Mouse (Mus musculus) MEL (cell line): ENCODE data around the gene Cplx2. TPM values are rescaled to one million over a fixed set of nuclear protein-coding genes. Genes with fewer than 3 reads are reported as not detected.

ENCODE experiments used
- DNase-seq: peaks from one replicate; pipeline ENCODE4 v3.0.0; 2011; ENCODE audit warnings: low read depth, low spot score
- H3K27ac ChIP-seq: 2 replicates; pipeline ENCODE4 v1.5.1; 2012; ENCODE audit warnings: low read depth, mild to moderate bottlenecking, control low read depth, low read length, moderate library complexity; ENCODE audit not compliant: control insufficient read depth
- H3K27me3 ChIP-seq, 2 experiments: fragments of 150-350 bp in 1 of 2; sonication (generic) in 1 of 2; 2 replicates each; pipeline ENCODE4 v1.6.1; 2012; ENCODE audit warnings: low read length in 2 of 2, mild to moderate bottlenecking in 2 of 2, improper control_type of control experiment in 1 of 2, moderate library complexity in 1 of 2; ENCODE audit not compliant: insufficient read depth in 2 of 2, control insufficient read depth in 1 of 2
- H3K36me3 ChIP-seq, 2 experiments: 2 replicates each; pipeline ENCODE4 v1.6.1; 2012 to 2014; ENCODE audit warnings: low read length in 2 of 2, improper control_type of control experiment in 1 of 2, inconsistent platforms in 1 of 2, mild to moderate bottlenecking in 1 of 2; ENCODE audit not compliant: insufficient read depth in 2 of 2, control insufficient read depth in 1 of 2
- H3K4me1 ChIP-seq, 2 experiments: fragments of 150-350 bp in 1 of 2; sonication (generic) in 1 of 2; 2 replicates each; pipeline ENCODE4 v1.6.1; 2012; ENCODE audit warnings: low read length in 2 of 2, improper control_type of control experiment in 1 of 2, mild to moderate bottlenecking in 1 of 2; ENCODE audit not compliant: insufficient read depth in 2 of 2, control insufficient read depth in 1 of 2
- H3K4me3 ChIP-seq, 2 experiments: fragments of 150-350 bp in 1 of 2; sonication (generic) in 1 of 2; 2 replicates each; pipeline ENCODE4 v1.5.1; 2012; ENCODE audit warnings: low read depth in 2 of 2, low read length in 2 of 2, mild to moderate bottlenecking in 2 of 2, moderate library complexity in 2 of 2, control low read depth in 1 of 2, improper control_type of control experiment in 1 of 2; ENCODE audit not compliant: control insufficient read depth in 1 of 2, insufficient read depth in 1 of 2
- H3K79me2 ChIP-seq: 2 replicates; pipeline ENCODE4 v1.6.1; 2012; ENCODE audit warnings: mild to moderate bottlenecking, low read length, moderate library complexity; ENCODE audit not compliant: control insufficient read depth, poor library complexity, insufficient read depth
- H3K9ac ChIP-seq: 2 replicates; pipeline ENCODE4 v1.6.1; 2012; ENCODE audit warnings: low read depth, mild to moderate bottlenecking, control low read depth, low read length, moderate library complexity; ENCODE audit not compliant: control insufficient read depth, poor library complexity, severe bottlenecking
- H3K9me3 ChIP-seq: fragments of 150-350 bp; sonication (generic); replicated peaks from 2 replicates; pipeline ENCODE4 v1.6.1; 2012; ENCODE audit warnings: mild to moderate bottlenecking, low read length, improper control_type of control experiment, moderate library complexity; ENCODE audit not compliant: insufficient read depth
- BHLHE40 ChIP-seq: IDR thresholded peaks from 2 replicates; pipeline ENCODE4 v1.6.1; 2012; ENCODE audit warnings: low read depth, mild to moderate bottlenecking, inconsistent platforms, low read length, improper control_type of control experiment, borderline replicate concordance
- CHD2 ChIP-seq: IDR thresholded peaks from 2 replicates; pipeline ENCODE4 v1.6.1; 2011; ENCODE audit warnings: low read length, improper control_type of control experiment
- E2F4 ChIP-seq: IDR thresholded peaks from 2 replicates; pipeline ENCODE4 v1.6.1; 2011; ENCODE audit warnings: low read depth, low read length, improper control_type of control experiment, borderline replicate concordance
- ELF1 ChIP-seq: IDR thresholded peaks from 2 replicates; pipeline ENCODE4 v1.6.1; 2014; ENCODE audit warnings: low read depth, mild to moderate bottlenecking, inconsistent platforms, low read length, improper control_type of control experiment, moderate library complexity
- EP300 ChIP-seq, 2 experiments: IDR thresholded peaks; 2 replicates each; pipeline ENCODE4 v1.6.1; 2011; ENCODE audit warnings: improper control_type of control experiment in 2 of 2, low read length in 2 of 2, low read depth in 1 of 2, mild to moderate bottlenecking in 1 of 2
- ETS1 ChIP-seq: IDR thresholded peaks from 2 replicates; pipeline ENCODE4 v1.6.1; 2012; ENCODE audit warnings: low read depth, mild to moderate bottlenecking, inconsistent platforms, low read length, improper control_type of control experiment, moderate library complexity
- KAT2A ChIP-seq: conservative IDR thresholded peaks from 2 replicates; pipeline ENCODE4 v1.6.1; 2012; ENCODE audit warnings: low read depth, low read length, improper control_type of control experiment, inconsistent platforms
- MAZ ChIP-seq: IDR thresholded peaks from 2 replicates; pipeline ENCODE4 v1.6.1; 2012; ENCODE audit warnings: low read depth, mild to moderate bottlenecking, inconsistent platforms, low read length, improper control_type of control experiment
- MEF2A ChIP-seq: IDR thresholded peaks from 2 replicates; pipeline ENCODE4 v1.6.1; 2014; ENCODE audit warnings: low read depth, mild to moderate bottlenecking, inconsistent platforms, low read length, improper control_type of control experiment; ENCODE audit not compliant: poor library complexity, insufficient replicate concordance, severe bottlenecking; ENCODE audit errors: extremely low read depth
- MXI1 ChIP-seq: IDR thresholded peaks from 2 replicates; pipeline ENCODE4 v1.6.1; 2011; ENCODE audit warnings: mild to moderate bottlenecking, low read depth, low read length, improper control_type of control experiment
- MYC ChIP-seq: IDR thresholded peaks from 2 replicates; pipeline ENCODE4 v1.6.1; 2011; ENCODE audit warnings: low read depth, mild to moderate bottlenecking, low read length, improper control_type of control experiment, moderate library complexity
- NRF1 ChIP-seq: IDR thresholded peaks from 2 replicates; pipeline ENCODE4 v1.6.1; 2014; ENCODE audit warnings: low read depth, mild to moderate bottlenecking, inconsistent platforms, low read length, improper control_type of control experiment, moderate library complexity; ENCODE audit not compliant: poor library complexity, insufficient read depth, severe bottlenecking
- POLR2A ChIP-seq, 2 experiments: IDR thresholded peaks; 2 replicates each; pipeline ENCODE4 v1.6.1; 2011 to 2012; ENCODE audit warnings: low read length in 2 of 2, mild to moderate bottlenecking in 2 of 2, control low read depth in 1 of 2, improper control_type of control experiment in 1 of 2, low read depth in 1 of 2, moderate library complexity in 1 of 2; ENCODE audit not compliant: control insufficient read depth in 1 of 2, insufficient read depth in 1 of 2, poor library complexity in 1 of 2
- POLR2AphosphoS2 ChIP-seq: IDR thresholded peaks from 2 replicates; pipeline ENCODE4 v1.6.1; 2011; ENCODE audit warnings: low read length, improper control_type of control experiment
- RAD21 ChIP-seq: IDR thresholded peaks from 2 replicates; pipeline ENCODE4 v1.6.1; 2011; ENCODE audit warnings: mild to moderate bottlenecking, low read depth, low read length, improper control_type of control experiment
- RCOR1 ChIP-seq: IDR thresholded peaks from 2 replicates; pipeline ENCODE4 v1.6.1; 2012; ENCODE audit warnings: low read depth, mild to moderate bottlenecking, inconsistent platforms, low read length, improper control_type of control experiment
- TAL1 ChIP-seq: IDR thresholded peaks from 2 replicates; pipeline ENCODE4 v1.6.1; 2012; ENCODE audit warnings: mild to moderate bottlenecking, inconsistent platforms, low read length, moderate library complexity, mixed read lengths
- TCF12 ChIP-seq: IDR thresholded peaks from 2 replicates; pipeline ENCODE4 v1.6.1; 2014; ENCODE audit warnings: low read depth, mild to moderate bottlenecking, inconsistent platforms, low read length, improper control_type of control experiment, moderate library complexity
- USF1 ChIP-seq: IDR thresholded peaks from 2 replicates; pipeline ENCODE4 v1.6.1; 2014; ENCODE audit warnings: low read depth, mild to moderate bottlenecking, inconsistent platforms, low read length, improper control_type of control experiment, moderate library complexity
- USF2 ChIP-seq, 2 experiments: IDR thresholded peaks; 2 replicates each; pipeline ENCODE4 v1.6.1; 2011 to 2012; ENCODE audit warnings: improper control_type of control experiment in 2 of 2, low read length in 2 of 2, borderline replicate concordance in 1 of 2, inconsistent platforms in 1 of 2, low read depth in 1 of 2, mild to moderate bottlenecking in 1 of 2; ENCODE audit not compliant: insufficient read depth in 1 of 2
- ZC3H11A ChIP-seq: IDR thresholded peaks from 2 replicates; pipeline ENCODE4 v1.6.1; 2012; ENCODE audit warnings: low read depth, mild to moderate bottlenecking, inconsistent platforms, low read length, improper control_type of control experiment
- ZKSCAN1 ChIP-seq: IDR thresholded peaks from 2 replicates; pipeline ENCODE4 v1.6.1; 2012; ENCODE audit warnings: low read depth, mild to moderate bottlenecking, inconsistent platforms, low read length, improper control_type of control experiment, moderate library complexity
- ZMIZ1 ChIP-seq: IDR thresholded peaks from 2 replicates; pipeline ENCODE4 v1.6.1; 2012; ENCODE audit warnings: low read depth, mild to moderate bottlenecking, inconsistent platforms, low read length, improper control_type of control experiment, moderate library complexity
- polyA plus RNA-seq, 2 experiments: library from polyadenylated mRNA; stranded (reverse) in 1 of 2; unstranded in 1 of 2; fragments of >175 nt in 1 of 2; fragments of >200 nt in 1 of 2; gene quantifications; 2 replicates each; pipeline versions ENCODE4 v1.2.1 to v1.2.4; 2012; ENCODE audit warnings: low replicate concordance in 2 of 2, low read depth in 1 of 2; ENCODE audit not compliant: insufficient read length in 2 of 2, insufficient read depth in 1 of 2, missing spikeins in 1 of 2
- total RNA-seq: library from RNA; depleted of rRNA; stranded (reverse); fragments of 300-350 nt; gene quantifications from 2 replicates; pipeline ENCODE4 v1.2.3, GENCODE M21; 2012

Gene Cplx2
- total and polyA plus RNA-seq, 3 experiments = 1.8 to 4.7 TPM; not detected in 1

- no peaks in the 10 kb centered on the region for H3K9me3 ChIP-seq
- H3K27ac ChIP-seq = no peak overlapping the region
- DNase-seq = no peak
- H3K79me2 ChIP-seq = no peaks in the 10 kb centered on the region
- no peak overlapping the region for H3K9ac ChIP-seq
- no peak for TF ChIP-seq TCF12
- TF ChIP-seq RCOR1 = no peak
- no peak for TF ChIP-seq ZKSCAN1
- TF ChIP-seq POLR2A (IDR thresholded peaks at IDR 0.05; ENCODE audit: control insufficient read depth in 1 of 2, insufficient read depth in 1 of 2, low read depth in 1 of 2, low read length in 2 of 2, poor library complexity in 1 of 2) = no peak
- TF ChIP-seq EP300 (IDR thresholded peaks at IDR 0.05; ENCODE audit: low read depth in 1 of 2, low read length in 2 of 2) = no peak
- no peak for TF ChIP-seq MYC
- TF ChIP-seq CHD2 = no peak
- no peak for TF ChIP-seq ELF1
- no peak for TF ChIP-seq ZMIZ1
- TF ChIP-seq POLR2AphosphoS2 = no peak
- TF ChIP-seq KAT2A = no peak
- no peak for TF ChIP-seq BHLHE40
- TF ChIP-seq NRF1 = no peak
- no peaks in the 10 kb centered on the region for H3K36me3 ChIP-seq
- H3K4me1 ChIP-seq = peaks cover 0 to 5% of the 10 kb centered on the region in 2 experiments; a peak in 1 of 4 replicates
- no peaks in the 10 kb centered on the region for H3K27me3 ChIP-seq
- H3K4me3 ChIP-seq = no peak overlapping the region
These were observed 41.1 kb downstream of the Cplx2 start for GRCm38 (mm10) chr13:54412236-54412635.

DNA sequence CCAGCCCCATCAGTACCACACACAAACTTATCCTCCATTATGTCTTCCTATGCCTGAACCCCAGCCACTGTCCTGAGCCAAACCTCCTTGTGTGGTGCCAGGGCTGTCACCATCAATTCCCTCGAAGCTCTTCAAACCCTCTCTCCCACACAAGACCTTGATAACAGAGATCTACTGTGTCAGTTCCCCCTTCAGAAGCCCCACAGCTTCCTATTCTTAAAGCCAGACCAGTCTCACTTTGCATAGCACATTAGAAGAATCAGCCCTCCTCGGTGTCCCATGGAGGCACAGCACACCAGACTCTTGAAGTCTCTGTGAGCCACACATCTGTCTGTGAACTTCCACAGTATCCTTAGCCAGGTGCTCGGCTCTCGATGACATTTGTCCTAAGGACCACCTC is 41.6 kb downstream of the Cplx2 start:
- Histone ChIP-seq H3K4me3 (no peak overlapping the region), H3K9ac (no peak overlapping the region), H3K4me1 (peaks cover 0 to 5% of the 10 kb centered on the region in 2 experiments; a peak in 1 of 4 replicates), H3K27me3 (no peaks in the 10 kb centered on the region), H3K79me2 (no peaks in the 10 kb centered on the region), H3K9me3 (no peaks in the 10 kb centered on the region), H3K36me3 (no peaks in the 10 kb centered on the region), H3K27ac (no peak overlapping the region)
- no peak for DNase-seq
- TF ChIP-seq ETS1 = no peak
- no peak for TF ChIP-seq USF1
- no peak for TF ChIP-seq MXI1
- no peak for TF ChIP-seq ZC3H11A
- no peak for TF ChIP-seq E2F4
- TF ChIP-seq TAL1 = no peak
- no peak for TF ChIP-seq ZKSCAN1
- TF ChIP-seq ZMIZ1 = no peak
- no peak for TF ChIP-seq RAD21
- TF ChIP-seq POLR2A (IDR thresholded peaks at IDR 0.05; ENCODE audit: control insufficient read depth in 1 of 2, insufficient read depth in 1 of 2, low read depth in 1 of 2, low read length in 2 of 2, poor library complexity in 1 of 2) = no peak
- TF ChIP-seq MEF2A = no peak
- TF ChIP-seq MYC = no peak
- no peak for TF ChIP-seq EP300 (IDR thresholded peaks at IDR 0.05; ENCODE audit: low read depth in 1 of 2, low read length in 2 of 2)
- no peak for TF ChIP-seq ELF1
- TF ChIP-seq MAZ = no peak
- no peak for TF ChIP-seq USF2 (IDR thresholded peaks at IDR 0.05; ENCODE audit: borderline replicate concordance in 1 of 2, insufficient read depth in 1 of 2, low read depth in 1 of 2, low read length in 2 of 2)
- TF ChIP-seq TCF12 = no peak
